1 mouse cellular context compared by ENCODE assay signal in genomic region chr6:13607621-13608493, GRCm38 (mm10).
TF ChIP-seq lines count a peak whose summit lies in the region.

TSS of gene Tmem168 (minus strand) at chr6:13608100.

TF ChIP-seq in CH12.LX, 34 proteins besides CTCF, POLR2A, EP300 and RAD21 (continued from another document):
- TF ChIP-seq UBTF (IDR thresholded peaks at IDR 0.05; ENCODE audit: low read depth, low read length) (peak; percentile 70), CHD2 (IDR thresholded peaks at IDR 0.05; ENCODE audit: low read length) (no peak), HCFC1 (IDR thresholded peaks at IDR 0.05; ENCODE audit: low read depth, low read length) (peak; percentile 84), MXI1 (IDR thresholded peaks at IDR 0.05; ENCODE audit: low read depth, low read length) (peak; percentile 75), POLR2AphosphoS2 (IDR thresholded peaks at IDR 0.05; ENCODE audit: low read depth, low read length) (peak; percentile 72; the same call in 1 of the 2 replicates), JUND (conservative IDR thresholded peaks at IDR 0.05; ENCODE audit: low read depth, low read length) (no peak), SIN3A (IDR thresholded peaks at IDR 0.05; ENCODE audit: low read length) (peak; percentile 72; the same call in 1 of the 2 replicates), JUN (IDR thresholded peaks at IDR 0.05; ENCODE audit: insufficient read depth, low read depth, low read length) (no peak), ZMIZ1 (IDR thresholded peaks at IDR 0.05; ENCODE audit: low read depth, low read length) (peak; percentile 61; the same call in 1 of the 2 replicates), IRF4 (IDR thresholded peaks at IDR 0.05; ENCODE audit: low read depth, low read length) (no peak; the same call in none of the 2 replicates), USF2 (conservative IDR thresholded peaks at IDR 0.05; ENCODE audit: low read depth, low read length) (no peak), RCOR1 (conservative IDR thresholded peaks at IDR 0.05; ENCODE audit: low read depth, low read length) (no peak), ZKSCAN1 (IDR thresholded peaks at IDR 0.05; ENCODE audit: borderline replicate concordance, low read depth, low read length) (no peak), KAT2A (IDR thresholded peaks at IDR 0.05; ENCODE audit: insufficient replicate concordance, low read length) (peak; percentile 52; the same call in 1 of the 2 replicates), PAX5 (IDR thresholded peaks at IDR 0.05; ENCODE audit: low read length) (no peak)
